Mouse (Mus musculus): ENCODE results near the gene Abt1. TPM values are rescaled to one million over a fixed set of nuclear protein-coding genes. Genes with fewer than 3 reads are reported as not detected.

Gene Abt1
- total RNA-seq, 2 experiments from 2014 or later = 3.6 to 3.9 TPM

- DNase-seq = peak; percentile 52
- no peak for TF ChIP-seq CTCF (IDR thresholded peaks at IDR 0.05)
- H3K27ac ChIP-seq = peak overlapping the region; percentile 82
- intact Hi-C loops (cut with DNase I) = loop anchor here (2.0 to 10.0 kb wide), 2 partner anchors 82 to 1652 kb away; partner anchors contain the start of genes Hist1h1b, Hist1h2an, Hist1h2bp and Hist1h3i
- peak overlapping the region; percentile 75 for H3K4me3 ChIP-seq
These were observed 13.5 kb upstream of the Abt1 start for GRCm38 (mm10) chr13:23436861-23437822.

GRCm38 (mm10) chr13:23436231-23436661 is 12.6 kb upstream of the Abt1 start:
- no peak for TF ChIP-seq CTCF (IDR thresholded peaks at IDR 0.05)
- Histone ChIP-seq H3K4me3 (peak overlapping the region; percentile 75), H3K27ac (no peak overlapping the region)
- DNase-seq = peak; percentile 37
- intact Hi-C loops (cut with DNase I) = loop anchor here (2.0 to 10.0 kb wide), 2 partner anchors 83 to 1651 kb away; partner anchors contain the start of genes Hist1h1b, Hist1h2an, Hist1h2bp and Hist1h3i

- TF ChIP-seq CTCF (IDR thresholded peaks at IDR 0.05) = no peak
- intact Hi-C loops (cut with DNase I) = loop anchor here (2.0 to 10.0 kb wide), 2 partner anchors 83 to 1651 kb away; partner anchors contain the start of genes Hist1h1b, Hist1h2an, Hist1h2bp and Hist1h3i
- DNase-seq = no peak
- H3K27ac ChIP-seq = peak overlapping the region; percentile 29; the same call in 1 of the 2 replicates
- H3K4me3 ChIP-seq = peak overlapping the region; percentile 75
These were observed 12.0 kb upstream of the Abt1 start for GRCm38 (mm10) chr13:23435676-23436075.

GRCm38 (mm10) chr13:23435241-23435640 is 11.6 kb upstream of the Abt1 start:
- no peak for TF ChIP-seq CTCF (IDR thresholded peaks at IDR 0.05)
- intact Hi-C loops (cut with DNase I) = loop anchor here (10.0 kb wide), 1 partner anchor 1650 kb away; the partner anchor contains the start of genes Hist1h1b, Hist1h2an, Hist1h2bp and Hist1h3i
- H3K4me3 ChIP-seq = peak overlapping the region; percentile 75
- H3K27ac ChIP-seq = no peak overlapping the region
- DNase-seq = no peak

- no peak for TF ChIP-seq CTCF (IDR thresholded peaks at IDR 0.05)
- H3K4me3 ChIP-seq = no peak overlapping the region
- intact Hi-C loops (cut with DNase I) = loop anchor here (5.0 to 10.0 kb wide), 3 partner anchors 303 to 1650 kb away; partner anchors contain the start of genes Hist1h1b, Hist1h1c, Hist1h2an and Hist1h2bp
These were observed 10.8 kb upstream of the Abt1 start for GRCm38 (mm10) chr13:23434426-23434825.

GRCm38 (mm10) chr13:23433801-23434200 is 10.1 kb upstream of the Abt1 start:
- intact Hi-C loops (cut with DNase I) = loop anchor here (5.0 to 10.0 kb wide), 3 partner anchors 304 to 1649 kb away; partner anchors contain the start of genes Hist1h1b, Hist1h1c, Hist1h2an and Hist1h2bp

More at GRCm38 (mm10) chr13:23434426-23434825, 10.8 kb upstream of the Abt1 start:
- H3K27ac ChIP-seq = no peak overlapping the region
- no peak for DNase-seq

GRCm38 (mm10) chr13:23433206-23433605 is 9.5 kb upstream of the Abt1 start:
- Histone ChIP-seq H3K27ac (peak overlapping the region; percentile 88), H3K4me3 (peak overlapping the region; percentile 78)
- intact Hi-C loops (cut with DNase I) = loop anchor here (5.0 to 10.0 kb wide), 3 partner anchors 304 to 1648 kb away; partner anchors contain the start of genes Hist1h1b, Hist1h1c, Hist1h2an and Hist1h2bp
- no peak for TF ChIP-seq CTCF (IDR thresholded peaks at IDR 0.05)
- DNase-seq = no peak

More at GRCm38 (mm10) chr13:23433801-23434200, 10.1 kb upstream of the Abt1 start:
- Histone ChIP-seq H3K4me3 (no peak overlapping the region), H3K27ac (no peak overlapping the region)
- TF ChIP-seq CTCF (IDR thresholded peaks at IDR 0.05) = no peak
- no peak for DNase-seq

GRCm38 (mm10) chr13:23432562-23433201 is 9.0 kb upstream of the Abt1 start:
- TF ChIP-seq CTCF (IDR thresholded peaks at IDR 0.05) = peak; percentile 86
- peak; percentile 95 for DNase-seq
- Histone ChIP-seq H3K27ac (peak overlapping the region; percentile 88), H3K4me3 (peak overlapping the region; percentile 78)
- intact Hi-C loops (cut with DNase I) = loop anchor here (5.0 to 10.0 kb wide), 3 partner anchors 305 to 1648 kb away; partner anchors contain the start of genes Hist1h1b, Hist1h1c, Hist1h2an and Hist1h2bp

GRCm38 (mm10) chr13:23431351-23431771 is 7.7 kb upstream of the Abt1 start:
- peak; percentile 71 for DNase-seq
- H3K4me3 ChIP-seq = peak overlapping the region; percentile 78
- intact Hi-C loops (cut with DNase I) = loop anchor here (5.0 to 10.0 kb wide), 3 partner anchors 306 to 1647 kb away; partner anchors contain the start of genes Hist1h1b, Hist1h1c, Hist1h2an and Hist1h2bp
- TF ChIP-seq CTCF (IDR thresholded peaks at IDR 0.05) = no peak
- H3K27ac ChIP-seq = peak overlapping the region; percentile 88

- TF ChIP-seq CTCF (IDR thresholded peaks at IDR 0.05) = peak; percentile 61
- peak; percentile 81 for DNase-seq
- peak overlapping the region; percentile 78 for H3K4me3 ChIP-seq
- H3K27ac ChIP-seq = peak overlapping the region; percentile 88
- intact Hi-C loops (cut with DNase I) = loop anchor here (5.0 to 10.0 kb wide), 3 partner anchors 307 to 1646 kb away; partner anchors contain the start of genes Hist1h1b, Hist1h1c, Hist1h2an and Hist1h2bp
These were observed 7.1 kb upstream of the Abt1 start for GRCm38 (mm10) chr13:23430734-23431133.

- peak overlapping the region; percentile 88 for H3K27ac ChIP-seq
- intact Hi-C loops (cut with DNase I) = loop anchor here (5.0 to 10.0 kb wide), 3 partner anchors 307 to 1645 kb away; partner anchors contain the start of genes Hist1h1b, Hist1h1c, Hist1h2an and Hist1h2bp
- no peak for TF ChIP-seq CTCF (IDR thresholded peaks at IDR 0.05)
These were observed 6.2 kb upstream of the Abt1 start for GRCm38 (mm10) chr13:23429771-23430380.

More at GRCm38 (mm10) chr13:23429771-23430380, 6.2 kb upstream of the Abt1 start:
- no peak for DNase-seq
- H3K4me3 ChIP-seq = peak overlapping the region; percentile 78

All from gastrocnemius, adult 2 months (tissue).